Mouse (Mus musculus): ENCODE results near the gene Gpatch2l. TPM values are rescaled to one million over a fixed set of nuclear protein-coding genes. Genes with fewer than 3 reads are reported as not detected.

Gpatch2l gene
- 10 to 100 TPM; 12.8 to 14.9 TPM for total RNA-seq (2021)
- long read RNA-seq, experiment 1, full-length matches to known transcripts: 16 of 26 reads
- long read RNA-seq, experiment 1, partial matches to known transcripts: 3 of 26 reads
- long read RNA-seq, experiment 1, other reads (novel, unspliced or antisense): 7 of 26 reads
- long read RNA-seq, experiment 2, full-length matches to known transcripts: 15 of 19 reads
- long read RNA-seq, experiment 2, partial matches to known transcripts: 3 of 19 reads
- long read RNA-seq, experiment 2, other reads (novel, unspliced or antisense): 1 of 19 reads

- DNase-seq: peak; percentile 94
Measured at GRCm38 (mm10) chr12:86241604-86242536, at the start of gene Gpatch2l. TSS of gene Gpatch2l (plus strand) at chr12:86241858.

DNA sequence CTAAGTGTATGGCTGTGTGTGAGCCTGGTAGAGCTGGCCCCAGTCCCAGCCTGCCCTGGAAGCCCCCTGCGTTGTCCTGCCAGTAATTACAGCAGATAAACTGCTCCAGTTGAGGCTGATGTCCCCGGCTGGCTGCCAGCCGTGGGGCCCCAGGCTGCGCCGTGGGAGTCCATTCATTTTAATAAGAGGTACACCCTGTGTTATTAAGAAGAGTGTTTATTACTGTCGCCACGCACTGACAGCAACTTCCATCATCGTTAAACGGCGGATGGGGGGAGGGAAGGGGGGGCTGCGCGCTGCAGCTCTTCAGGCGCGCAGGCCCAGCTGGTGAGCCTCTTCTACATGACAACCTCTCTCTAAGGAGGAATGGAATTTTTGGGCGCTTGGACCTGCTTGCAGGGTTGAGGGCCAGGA is 49.6 kb upstream of the Gpatch2l start:
- DNase-seq: no peak

DNA sequence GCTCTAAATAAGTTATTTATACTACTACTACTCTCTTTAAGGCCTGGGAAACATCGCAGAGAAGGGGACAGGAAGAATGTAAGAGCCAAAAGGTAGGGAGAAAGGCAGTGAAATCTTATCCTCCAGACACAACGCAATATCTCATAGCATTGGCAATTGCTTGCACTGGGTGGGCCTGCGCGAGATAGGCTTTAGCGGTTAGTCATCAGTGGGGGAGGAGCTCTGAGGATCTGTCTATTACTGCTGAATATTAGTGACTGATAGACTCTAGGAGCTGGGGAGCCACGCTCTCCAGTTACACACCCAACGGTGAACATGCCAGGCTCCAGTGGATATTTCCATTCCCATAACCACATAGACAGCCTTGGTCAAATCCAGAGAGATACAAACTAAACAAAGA is 44.7 kb upstream of the Gpatch2l start:
- no peak for DNase-seq

DNA sequence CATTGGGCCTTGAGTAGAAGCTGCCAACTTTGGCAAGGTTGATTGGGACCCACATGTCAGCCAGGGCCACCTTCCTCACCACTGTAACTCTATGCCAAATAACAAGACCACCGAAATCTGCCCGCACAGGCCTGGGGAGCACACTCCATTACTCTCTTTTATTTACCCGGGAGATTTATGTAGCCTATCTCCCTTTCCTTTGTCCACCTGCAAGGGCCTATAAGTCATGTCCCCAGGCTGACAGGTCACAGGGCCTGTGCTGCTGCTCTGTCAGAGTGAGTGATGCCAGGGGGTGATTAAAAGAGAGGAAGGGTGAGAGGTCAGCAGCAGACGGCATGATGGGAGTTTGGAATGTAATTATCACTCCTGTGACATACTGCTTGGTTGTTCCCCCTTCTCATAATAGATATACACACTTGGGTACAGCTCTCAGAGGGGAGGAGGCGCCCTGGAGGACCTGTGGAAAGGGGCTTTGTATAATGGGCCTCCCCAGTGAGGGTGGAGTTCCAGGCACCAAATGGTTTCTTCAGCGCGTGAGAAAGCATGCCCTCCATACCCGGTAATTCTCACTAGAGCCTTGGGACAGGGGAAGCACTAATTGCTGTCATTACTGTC is 38.1 kb upstream of the Gpatch2l start:
- DNase-seq: no peak

DNA sequence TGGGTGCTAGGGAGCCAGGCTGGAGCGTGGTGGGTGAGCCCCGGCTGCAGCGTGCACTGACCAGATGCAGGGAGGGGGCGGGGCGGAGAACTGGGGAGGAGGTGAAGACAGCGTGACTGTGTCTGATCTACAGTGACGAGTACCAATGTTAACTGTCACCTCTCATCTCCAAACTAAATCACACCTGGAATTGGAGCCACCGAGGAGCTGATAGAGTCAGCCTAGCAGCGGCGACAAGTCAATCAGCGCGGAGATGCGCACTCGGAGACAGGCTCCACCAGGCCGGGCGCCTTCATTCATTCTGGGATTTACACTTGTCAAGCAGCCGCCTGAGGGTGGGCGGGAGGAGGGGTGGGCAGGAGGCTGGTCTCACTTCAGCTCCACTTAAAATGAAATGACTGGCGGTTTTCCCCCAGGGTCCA is 30.5 kb upstream of the Gpatch2l start:
- DNase-seq: no peak

DNA sequence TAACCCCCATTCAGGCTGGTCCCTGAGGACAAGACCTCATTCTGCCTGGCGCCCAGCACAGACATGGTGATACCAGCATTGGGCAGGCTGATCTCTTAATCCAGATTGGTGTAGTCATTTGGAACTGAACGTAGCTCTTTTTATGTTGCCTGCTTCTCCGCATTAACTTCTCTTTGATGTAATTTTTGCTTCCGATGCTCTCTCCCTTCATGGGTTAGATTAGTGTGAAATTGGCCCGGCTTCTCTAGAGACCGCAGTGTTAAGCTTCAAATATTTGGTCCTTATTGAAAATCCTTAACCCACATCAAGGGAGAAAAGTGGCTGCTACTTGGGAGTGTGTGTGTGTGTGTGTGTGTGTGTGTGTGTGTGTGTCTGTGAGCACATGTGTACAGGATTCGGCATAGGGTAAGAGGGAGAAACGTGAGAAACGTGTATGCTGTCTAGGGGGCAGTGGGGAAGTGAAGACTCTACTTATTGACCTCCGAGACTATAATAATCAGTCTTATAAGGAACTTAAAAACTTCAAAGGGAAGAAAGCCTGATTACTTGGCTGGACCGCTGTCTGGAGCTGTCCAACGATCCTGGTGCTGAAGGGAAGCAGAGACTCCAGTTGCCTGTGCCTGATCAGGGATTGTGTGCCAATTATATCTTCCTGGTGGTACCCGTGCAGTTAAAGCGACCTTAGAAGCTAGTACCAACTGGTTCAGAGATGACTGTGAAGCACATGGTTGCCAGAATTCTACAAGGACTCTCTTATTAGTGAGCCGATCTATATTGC is 28.8 kb upstream of the Gpatch2l start:
- peak; percentile 72 for DNase-seq

DNA sequence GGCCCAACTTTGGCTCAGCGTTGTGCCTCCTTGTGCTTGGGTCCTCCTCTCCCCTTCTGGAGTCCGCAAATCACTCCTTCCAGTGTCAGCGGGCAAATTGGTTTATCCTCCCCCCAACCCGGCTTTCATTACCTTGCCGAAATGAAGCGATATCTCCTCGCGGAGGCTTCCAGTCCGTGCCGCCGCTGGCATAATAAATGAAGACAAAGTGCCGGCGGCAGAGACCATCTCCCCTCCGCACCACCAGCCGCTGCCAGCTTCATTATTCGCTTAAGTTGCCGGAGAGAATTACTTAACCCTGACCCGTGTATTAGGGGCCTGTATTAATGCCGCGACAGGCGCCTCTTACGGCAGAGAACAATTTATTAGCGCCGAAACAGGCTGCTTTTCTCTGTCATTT is 27.5 kb upstream of the Gpatch2l start:
- no peak for DNase-seq

DNA sequence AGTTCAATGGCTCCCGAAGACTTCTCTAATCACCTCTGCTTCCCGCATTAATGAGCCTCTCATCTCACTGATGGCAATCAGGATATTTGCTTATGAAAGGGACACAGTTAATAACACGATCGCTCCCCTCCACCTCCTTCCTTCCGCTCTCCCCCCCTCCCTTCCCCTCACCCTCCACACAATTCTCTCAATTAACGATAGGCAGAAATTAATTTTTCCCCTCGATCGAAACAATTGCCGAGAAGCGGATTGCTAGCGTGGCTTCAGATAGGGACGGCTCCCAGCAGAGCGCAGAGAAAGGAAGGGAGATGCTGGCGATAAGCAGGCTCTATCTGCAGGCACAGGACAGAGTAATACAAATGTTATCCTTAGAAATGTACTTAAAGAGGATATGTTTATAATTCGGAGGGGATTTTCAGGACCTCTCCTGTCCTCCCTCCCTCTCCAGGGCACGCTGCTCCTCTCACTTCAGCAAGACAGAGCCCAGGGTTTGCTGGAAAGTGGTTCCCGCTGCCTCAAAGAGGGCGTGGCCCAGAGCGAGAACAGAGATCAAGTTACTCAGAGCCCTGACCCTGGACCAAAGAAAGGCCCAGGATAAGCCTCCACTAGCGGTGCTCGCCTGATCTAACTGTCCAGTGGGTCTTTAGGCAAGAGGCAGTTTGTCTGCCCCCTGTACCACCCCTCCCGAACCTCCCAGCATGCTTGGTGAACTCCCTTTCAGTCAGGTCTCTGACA is 24.8 kb upstream of the Gpatch2l start:
- DNase-seq: no peak

GRCm38 (mm10) chr12:86220200-86221021 is 21.2 kb upstream of the Gpatch2l start:
- DNase-seq: no peak

DNA sequence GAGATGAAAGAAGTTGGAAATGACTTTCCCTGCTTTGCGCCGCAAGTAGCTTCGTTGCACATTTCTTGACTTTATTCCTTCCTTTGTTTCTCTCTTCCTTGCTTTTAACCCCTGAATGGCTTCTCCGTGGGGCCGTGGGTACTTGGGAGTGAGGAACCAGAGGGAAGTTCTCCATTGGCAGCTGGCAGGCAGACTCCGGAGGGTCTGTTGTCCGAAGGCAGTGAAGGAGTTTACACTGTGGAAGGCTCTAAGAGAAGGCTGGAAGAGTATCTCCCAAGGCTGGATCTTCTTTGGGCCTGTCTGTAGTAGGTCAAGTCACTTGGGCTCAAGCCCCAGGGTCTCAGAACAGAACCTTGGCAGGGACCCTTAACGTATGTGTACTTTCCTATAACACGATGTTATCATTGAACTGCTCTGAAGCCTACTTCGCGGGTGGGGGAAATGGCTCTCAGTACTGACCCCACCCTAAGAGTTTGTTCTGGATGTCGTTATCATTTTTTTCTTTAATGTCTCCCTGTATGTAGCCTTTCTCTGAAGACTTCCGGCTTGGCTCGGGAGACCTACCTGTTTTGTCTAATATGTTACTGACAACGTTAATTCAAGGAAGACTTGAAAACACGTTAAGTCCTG is 20.5 kb upstream of the Gpatch2l start:
- no peak for DNase-seq

GRCm38 (mm10) chr12:86234295-86234694 is 7.4 kb upstream of the Gpatch2l start:
- no peak for DNase-seq

GRCm38 (mm10) chr12:86238736-86239135 is 2.9 kb upstream of the Gpatch2l start:
- DNase-seq: no peak

DNA sequence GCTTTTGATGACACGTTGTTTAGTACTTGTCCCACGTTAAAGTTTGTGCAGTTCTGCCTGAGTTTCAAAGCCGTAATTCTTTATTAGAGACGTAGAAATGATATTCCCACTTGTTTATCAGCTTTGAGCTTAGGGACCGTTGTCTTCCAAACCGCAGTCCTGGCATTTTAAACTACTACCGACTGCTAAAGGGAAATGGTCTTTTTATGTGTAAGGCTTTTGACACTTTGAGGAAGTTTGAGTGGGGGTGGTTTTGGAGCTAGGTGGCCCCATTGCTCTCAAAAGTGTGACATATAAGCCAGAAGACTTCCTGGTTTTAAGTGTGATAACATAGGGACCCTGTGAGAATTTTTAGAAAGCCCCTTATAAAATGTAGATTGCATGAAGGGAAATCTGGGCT is 905 bp downstream of the Gpatch2l start:
- no peak for DNase-seq

- DNase-seq: no peak
Measured at GRCm38 (mm10) chr12:86243936-86244335, 2.3 kb downstream of the Gpatch2l start.

DNA sequence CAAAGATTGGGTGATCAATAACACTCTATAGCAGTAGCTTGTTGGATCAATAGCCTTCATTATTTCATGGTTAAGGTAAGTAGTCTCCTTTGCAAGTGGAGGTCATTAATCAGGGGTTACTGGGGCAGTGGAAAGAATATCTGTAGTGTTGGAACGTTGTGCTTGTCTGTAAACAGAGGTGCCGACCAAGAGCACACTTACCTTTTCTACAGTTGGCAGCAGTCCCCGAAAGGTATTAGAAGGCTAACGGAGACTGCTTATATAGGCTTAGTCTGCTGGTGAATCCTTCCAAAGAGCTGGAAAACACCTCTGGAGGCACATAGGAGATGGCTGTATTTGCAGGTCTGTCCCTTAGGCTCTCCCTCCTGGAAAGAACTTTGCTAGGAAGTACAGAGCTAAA is 8.5 kb downstream of the Gpatch2l start:
- no peak for DNase-seq

GRCm38 (mm10) chr12:86254910-86255309 is 13.3 kb downstream of the Gpatch2l start:
- DNase-seq: no peak

DNA sequence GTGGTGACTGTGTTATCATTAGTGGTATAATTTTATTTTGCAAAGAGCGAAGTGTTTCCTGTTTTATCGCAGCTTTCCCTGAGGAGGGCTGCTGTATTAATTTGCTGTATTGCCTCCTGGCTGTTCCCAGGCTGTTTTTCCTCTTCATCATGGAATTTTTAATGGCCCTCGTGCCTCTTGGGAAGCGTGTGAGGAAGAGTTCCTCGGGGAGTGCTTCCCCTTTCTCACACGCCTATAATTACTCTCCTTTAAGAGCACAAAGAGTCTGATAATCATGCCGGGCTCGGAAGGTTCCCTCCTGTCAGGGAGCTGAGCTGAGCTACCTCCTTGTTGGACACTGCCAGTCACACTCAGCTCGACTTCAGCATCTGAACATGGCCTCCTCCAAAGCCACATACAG is 30.0 kb downstream of the Gpatch2l start:
- DNase-seq: no peak

GRCm38 (mm10) chr12:86274246-86274645 is 32.6 kb downstream of the Gpatch2l start:
- no peak for DNase-seq

DNA sequence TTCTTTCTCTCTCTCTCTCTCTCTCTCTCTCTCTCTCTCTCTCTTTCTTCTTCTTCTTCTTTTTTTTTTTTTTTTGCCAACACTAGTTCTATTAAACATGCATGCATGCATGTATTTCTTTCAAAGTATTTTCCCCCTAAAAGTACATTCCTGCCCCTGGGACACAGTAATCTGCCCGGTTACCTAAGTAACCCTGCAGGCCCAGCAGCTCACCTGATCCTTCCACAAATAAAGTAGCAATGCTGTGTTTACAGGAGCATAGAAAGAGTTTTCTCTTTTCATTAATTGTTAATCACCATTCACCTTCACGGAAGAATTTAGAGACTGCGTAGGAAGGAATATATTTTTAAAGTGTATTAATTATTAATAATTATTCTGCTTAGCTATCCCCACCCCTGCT is 34.1 kb downstream of the Gpatch2l start:
- DNase-seq: no peak

DNA sequence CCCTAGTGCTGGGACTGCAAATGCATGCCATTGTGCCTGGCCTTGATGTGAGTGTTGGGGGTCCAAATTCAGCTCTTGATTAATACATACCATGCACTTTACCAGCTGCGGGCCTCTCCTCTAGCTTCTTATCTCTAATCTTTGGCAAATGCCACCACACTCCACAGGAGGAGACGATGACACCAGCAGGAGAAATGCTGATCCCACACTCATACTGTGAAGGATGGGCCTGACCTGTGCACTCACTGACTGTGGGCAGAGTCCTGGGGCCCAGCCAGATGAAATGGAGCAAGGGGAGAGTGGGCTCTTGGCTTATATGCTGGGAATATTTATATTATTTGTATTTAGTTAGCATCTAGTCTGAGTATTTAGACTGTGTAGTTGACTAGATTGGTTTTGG is 34.8 kb downstream of the Gpatch2l start:
- DNase-seq: no peak

All from gastrocnemius, postnatal 10 days (tissue).